Mouse (Mus musculus) ZHBTc4 (cell line): Measurements from ENCODE around the gene Gm28919.
"Not testable (repeated sequence)": the region's sequence is repeated elsewhere in the genome, so short reads cannot be mapped to it uniquely, and the experiment has no call there.

Experiments used
- DNase-seq: peaks from one replicate; pipeline ENCODE4 v3.0.0-alpha.2; 2011; ENCODE audit warnings: low read depth, low spot score

Gene Gm28919

DNA sequence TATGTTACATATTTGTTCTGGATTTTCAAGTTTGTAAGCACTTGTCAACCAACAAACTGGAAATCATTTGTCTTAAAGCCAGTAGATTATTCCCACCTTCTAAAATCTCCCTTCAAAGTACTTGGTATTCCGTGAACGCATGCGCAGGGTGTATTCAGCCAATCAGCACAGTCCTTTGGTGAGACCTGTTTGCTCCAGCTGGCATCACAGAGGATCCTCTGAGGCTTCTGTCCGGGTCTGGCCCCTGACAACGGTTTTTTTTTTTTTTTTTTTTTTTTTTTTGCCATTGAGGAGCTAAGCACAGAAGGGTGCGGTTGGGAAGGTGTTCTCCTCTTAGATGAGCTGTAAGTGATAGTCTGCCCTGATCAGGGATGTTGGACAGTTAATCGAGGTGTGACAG lies at the start of gene Gm28919:
Gm28919 (plus strand) TSS at position 301 of the 400 bp plus-strand sequence.
- not testable (repeated sequence) for DNase-seq
